Mouse (Mus musculus) bone marrow macrophage, adult 2 months (primary cell): Measurements from ENCODE around the gene A4galt.

Experiments used
- CTCF ChIP-seq: IDR thresholded peaks from 2 replicates; pipeline ENCODE4 v1.5.1; 2012; ENCODE audit warnings: low read depth, mild to moderate bottlenecking, low read length, moderate library complexity
- POLR2A ChIP-seq: IDR thresholded peaks from 2 replicates; pipeline ENCODE4 v1.6.1; 2012; ENCODE audit warnings: mild to moderate bottlenecking, low read depth, low read length, borderline replicate concordance

DNA sequence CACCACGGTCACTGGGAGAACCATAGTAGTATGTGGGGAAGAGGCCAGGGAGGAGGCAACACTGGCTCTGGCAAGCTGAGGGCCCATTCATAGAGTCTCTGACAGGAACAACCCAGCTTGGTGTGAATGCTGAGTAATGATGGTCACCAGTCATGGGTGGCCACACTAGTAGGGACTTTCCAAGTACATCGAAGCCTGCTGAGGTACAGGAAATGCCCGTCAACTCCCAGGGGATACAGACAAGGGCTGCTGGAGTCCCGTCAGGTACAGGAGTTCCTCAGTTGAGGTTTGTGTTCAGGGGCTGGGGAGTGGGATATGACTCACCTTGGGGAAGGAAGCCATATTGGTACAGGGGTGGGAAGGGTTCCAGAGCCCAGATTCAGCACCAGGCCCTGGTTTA is 44.5 kb upstream of the A4galt start:
- TF ChIP-seq CTCF = no peak
- no peak for TF ChIP-seq POLR2A
